Mouse (Mus musculus): Measurements from ENCODE around the gene Gm28374.
A peak's percentile ranks its signal among the peaks of the same experiment; 100 is the strongest.
"Not testable (repeated sequence)": the region's sequence is repeated elsewhere in the genome, so short reads cannot be mapped to it uniquely, and the experiment has no call there.

Gm28374 gene

DNA sequence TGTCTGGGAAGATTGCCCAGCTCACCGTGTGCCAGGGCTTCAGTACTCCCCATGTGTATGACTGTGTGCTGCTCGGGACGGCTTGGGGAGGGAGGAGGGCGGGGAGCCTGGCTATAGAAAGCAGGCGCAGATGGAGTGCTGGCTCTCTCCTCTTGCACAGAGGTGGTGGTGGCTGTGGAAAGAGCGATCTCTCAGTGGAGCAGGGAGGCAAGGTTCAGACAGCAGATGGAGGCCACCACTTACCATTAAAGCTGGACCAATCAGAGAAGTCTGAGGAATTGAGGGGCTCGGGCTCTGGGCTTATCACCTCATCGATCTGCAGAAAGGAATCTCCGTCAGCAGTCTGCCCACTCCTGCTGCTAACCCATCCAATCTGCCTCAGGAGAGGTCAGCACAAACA is at the start of gene Gm28374:
Gm28374 (minus strand) TSS at position 101 of the 400 bp plus-strand sequence.
- ATAC-seq (ENCODE audit: low TSS enrichment): no peak

DNA sequence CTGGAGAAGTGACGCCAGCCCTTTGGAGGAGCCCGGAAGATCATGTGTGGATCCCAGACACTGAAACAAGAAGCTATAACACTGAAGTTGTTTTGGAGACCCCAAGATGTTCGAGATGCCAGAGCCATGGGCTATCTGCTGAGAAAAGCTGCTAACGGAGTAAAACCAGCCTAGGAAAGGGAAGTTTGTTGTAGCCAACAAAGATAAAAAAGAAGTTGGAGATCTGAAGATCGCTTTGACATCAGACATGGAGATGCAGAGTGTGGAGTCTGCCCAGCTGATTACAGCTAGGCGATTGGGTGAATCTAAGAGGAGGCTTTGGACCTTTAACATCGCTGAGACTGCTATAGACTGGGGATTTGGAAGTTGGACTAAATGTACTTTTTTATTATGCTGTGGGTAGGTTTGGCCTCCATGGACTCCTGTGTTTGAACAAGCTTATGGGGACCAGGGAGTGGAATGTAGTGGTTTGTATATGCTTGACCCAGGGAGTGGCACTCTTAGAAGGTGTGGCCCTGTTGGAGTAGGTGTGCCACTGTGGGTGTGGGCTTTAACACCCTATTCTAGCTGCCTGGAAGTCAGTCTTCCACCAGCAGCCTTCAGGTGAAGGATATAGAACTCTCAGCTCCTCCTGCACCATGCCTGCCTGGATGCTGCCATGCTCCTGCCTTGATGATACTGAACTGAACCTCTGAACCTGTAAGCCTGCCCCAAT is 48.5 kb upstream of the Gm28374 start:
- ATAC-seq (ENCODE audit: low TSS enrichment): not testable (repeated sequence)

DNA sequence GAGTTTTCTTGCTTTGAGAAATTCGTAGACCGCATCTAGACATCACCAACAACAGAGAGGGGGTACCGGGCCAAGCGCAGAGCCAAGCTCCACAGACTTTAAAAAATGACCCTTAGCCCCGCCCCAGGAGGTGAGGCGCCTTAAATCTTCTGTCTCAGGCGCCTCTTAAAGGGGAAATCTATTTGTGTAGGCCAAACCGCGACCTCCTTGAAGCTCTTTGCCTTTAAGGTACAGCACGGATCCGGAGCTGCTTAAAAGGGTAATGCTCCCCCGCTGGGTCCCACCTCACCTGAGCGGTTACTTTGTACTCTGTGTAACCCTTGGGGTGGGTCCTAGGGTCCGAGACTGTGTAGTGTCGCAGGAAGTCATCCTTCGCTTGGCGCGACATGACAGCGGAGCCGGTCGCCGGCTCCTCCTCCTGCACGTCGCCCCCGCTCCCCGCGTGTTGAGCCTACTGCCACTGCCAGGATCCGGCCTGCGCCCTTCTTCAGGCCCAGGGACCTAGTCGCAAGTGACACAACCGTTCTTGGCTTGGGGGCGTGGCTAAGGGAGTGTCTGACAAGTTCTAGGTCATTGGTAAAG is 45.8 kb upstream of the Gm28374 start, which contains the start of gene Snx15:
Snx15 (minus strand) TSS at position 545 of the 582 bp plus-strand sequence.
- ATAC-seq (ENCODE audit: low TSS enrichment): peak; percentile 96

DNA sequence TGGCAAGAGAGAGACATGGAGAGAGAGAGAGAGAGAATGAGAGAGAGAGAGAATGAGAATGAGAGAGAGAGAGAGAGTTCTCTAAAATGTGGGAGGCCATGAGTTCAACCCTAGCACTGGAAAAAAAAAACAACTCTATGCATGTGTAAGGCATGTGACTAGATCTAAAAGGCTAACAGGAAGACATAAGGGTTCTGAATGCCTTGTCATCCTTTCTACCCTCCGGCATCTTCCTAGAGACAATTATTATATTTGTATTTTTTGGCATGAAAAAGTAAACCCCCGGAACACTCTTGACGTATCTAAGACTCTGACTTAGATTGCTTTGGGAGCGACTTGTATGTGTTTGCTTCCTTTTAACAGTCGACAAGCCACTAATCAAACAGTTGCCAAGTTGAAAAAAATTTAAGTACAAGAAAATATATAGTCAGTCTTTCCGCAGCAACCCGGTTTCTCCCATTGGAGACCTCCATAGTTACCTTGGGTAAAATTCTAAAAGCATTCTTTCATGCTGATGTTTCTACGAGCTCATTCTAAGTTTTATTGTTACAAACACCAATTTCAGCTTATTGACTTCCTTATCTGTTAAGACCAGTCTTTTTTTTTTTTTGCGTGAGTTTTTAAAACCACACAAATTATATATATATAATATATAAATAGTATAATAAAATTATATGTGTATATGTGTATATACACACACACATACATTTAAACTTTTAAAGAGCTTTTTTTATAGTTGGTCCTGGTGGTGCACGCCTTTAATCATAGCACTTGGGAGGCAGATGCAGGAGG is 44.9 kb upstream of the Gm28374 start:
- no peak for ATAC-seq (ENCODE audit: low TSS enrichment)

DNA sequence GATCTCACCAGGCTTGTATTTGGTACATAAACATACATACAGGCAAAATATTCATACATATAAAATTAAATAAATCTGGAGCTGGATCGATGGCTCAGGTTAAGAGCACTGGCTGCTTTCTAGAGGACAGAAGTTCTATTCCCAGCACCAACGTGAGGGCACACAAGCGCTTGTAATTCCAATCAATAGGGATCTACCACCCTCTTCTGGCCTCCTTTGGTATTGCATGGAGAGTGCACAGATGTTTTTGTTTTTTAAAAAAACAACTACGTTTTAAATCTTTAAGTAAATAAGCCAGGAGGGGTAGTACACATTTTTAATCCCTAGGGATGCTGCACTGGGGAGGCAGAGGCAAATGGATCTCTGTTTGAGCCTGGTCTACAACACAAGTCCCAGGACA is 44.2 kb upstream of the Gm28374 start:
- ATAC-seq (ENCODE audit: low TSS enrichment): no peak

DNA sequence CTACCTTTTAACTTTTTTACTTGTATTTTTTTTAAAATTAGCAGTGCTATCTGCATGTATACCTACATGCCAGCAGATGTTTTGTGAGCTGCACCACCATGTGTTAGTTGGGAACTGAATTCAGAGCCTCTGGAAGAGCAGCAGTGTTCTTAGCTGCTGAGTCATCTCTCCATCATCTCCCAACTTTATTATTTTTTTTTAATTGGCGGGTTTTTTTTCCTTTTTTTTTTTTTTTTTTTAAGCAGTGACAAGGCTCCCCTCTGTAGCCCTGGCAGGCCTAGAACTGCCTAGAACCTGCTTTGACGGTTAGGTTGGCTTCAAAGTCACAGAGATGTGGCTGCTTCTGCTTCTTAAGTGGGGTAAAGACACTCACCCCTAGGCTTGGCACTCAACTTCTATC is 42.8 kb upstream of the Gm28374 start:
- no peak for ATAC-seq (ENCODE audit: low TSS enrichment)

DNA sequence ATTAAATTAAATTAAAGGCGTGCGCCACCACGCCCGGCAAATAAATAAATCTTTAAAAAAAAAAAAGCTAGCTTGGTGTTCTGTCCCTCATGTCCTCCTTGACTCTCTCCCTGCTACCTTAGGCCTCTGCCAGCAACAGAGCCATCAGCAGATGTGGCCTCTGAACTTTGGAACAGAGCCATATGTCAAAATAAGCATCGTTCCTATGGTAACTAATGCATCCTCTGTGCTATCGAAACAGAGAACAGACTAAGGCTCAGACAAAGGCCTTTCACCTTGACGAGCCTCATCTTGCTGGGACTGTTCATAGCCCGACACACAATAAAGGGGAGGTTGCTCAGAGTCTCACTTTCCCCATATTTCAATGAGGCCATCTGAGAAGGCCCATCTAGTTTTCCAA is 41.3 kb upstream of the Gm28374 start:
- ATAC-seq (ENCODE audit: low TSS enrichment): no peak

DNA sequence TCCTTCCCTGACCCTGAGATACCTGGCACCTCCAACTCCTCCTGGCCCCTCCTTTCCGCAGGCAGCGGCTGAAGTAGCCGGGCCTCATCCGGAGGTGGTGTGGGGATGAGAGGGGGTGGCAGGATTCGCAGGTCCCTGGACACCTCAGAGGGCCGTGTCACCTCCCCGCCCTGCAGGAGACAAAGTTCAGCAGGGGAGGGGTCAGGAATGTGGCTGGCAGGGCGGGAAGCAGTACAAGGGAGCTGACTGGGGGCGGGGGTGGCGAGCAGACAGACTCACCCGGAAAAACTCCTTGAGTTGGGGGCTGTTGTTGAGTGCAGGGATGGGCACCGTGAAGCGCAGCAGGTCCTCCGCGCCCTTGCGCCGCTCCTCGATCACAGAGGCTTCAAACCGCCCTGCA is 39.7 kb upstream of the Gm28374 start:
- no peak for ATAC-seq (ENCODE audit: low TSS enrichment)

DNA sequence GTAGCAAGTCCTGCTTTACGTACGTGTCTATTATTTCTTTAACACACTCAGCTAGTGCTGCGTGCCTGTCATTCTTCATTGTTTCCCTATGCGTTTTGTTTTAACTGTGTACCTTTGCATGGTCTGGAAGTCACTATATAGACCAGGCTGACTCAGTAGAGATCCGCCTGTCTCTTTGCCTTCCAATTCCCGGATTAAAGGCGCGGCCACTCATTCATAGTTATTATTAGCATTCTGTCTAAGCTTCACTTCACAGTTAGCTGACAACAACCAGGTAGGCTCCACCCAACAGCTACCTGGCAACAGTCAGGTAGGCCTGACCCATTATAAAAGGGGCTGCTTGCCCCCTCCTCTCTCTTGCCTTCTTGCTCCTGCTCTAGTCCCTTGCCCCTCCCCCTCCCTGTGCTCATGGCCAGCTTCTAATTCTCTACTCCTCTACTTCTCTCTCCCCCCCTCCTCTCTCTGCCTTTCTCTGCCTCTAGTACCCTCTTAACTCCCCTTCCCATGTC is 36.7 kb upstream of the Gm28374 start:
- no peak for ATAC-seq (ENCODE audit: low TSS enrichment)

DNA sequence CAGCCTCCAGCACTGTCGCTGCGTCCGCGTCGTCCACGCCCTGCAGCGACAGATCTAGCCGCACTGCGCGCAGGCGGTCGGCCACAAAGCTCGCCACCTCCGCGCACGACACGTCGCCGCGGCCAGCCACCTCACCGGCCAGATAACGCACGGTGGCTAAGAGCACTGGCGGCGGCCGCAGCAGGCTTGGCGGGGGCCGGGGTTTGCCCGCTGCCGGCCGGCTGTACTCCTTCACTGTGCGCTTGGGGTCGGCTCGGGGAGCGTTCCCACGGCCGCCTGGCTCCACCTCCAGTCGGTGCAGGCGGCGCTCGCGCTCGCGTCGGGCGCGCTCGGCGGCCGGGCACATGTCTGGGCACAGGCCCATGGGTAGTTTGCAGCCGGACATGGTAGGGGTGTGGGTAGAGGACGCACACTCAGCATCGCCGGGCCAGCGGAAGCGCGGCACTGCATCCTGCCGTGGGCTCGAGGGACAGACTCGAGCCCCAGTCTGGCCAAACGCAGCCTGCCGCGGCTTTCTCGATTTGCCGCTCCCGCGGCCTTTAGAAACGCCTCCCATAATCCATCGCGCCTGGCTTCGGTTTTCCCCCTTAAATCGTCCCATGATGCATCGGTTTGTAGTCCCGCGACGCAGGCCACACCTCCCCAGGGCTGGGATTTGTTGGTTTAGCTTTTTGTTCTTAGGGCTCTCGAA is 36.1 kb upstream of the Gm28374 start, which contains the start of gene Sac3d1:
Sac3d1 (minus strand) TSS at position 665 of the 691 bp plus-strand sequence.
- peak; percentile 81 for ATAC-seq (ENCODE audit: low TSS enrichment)

DNA sequence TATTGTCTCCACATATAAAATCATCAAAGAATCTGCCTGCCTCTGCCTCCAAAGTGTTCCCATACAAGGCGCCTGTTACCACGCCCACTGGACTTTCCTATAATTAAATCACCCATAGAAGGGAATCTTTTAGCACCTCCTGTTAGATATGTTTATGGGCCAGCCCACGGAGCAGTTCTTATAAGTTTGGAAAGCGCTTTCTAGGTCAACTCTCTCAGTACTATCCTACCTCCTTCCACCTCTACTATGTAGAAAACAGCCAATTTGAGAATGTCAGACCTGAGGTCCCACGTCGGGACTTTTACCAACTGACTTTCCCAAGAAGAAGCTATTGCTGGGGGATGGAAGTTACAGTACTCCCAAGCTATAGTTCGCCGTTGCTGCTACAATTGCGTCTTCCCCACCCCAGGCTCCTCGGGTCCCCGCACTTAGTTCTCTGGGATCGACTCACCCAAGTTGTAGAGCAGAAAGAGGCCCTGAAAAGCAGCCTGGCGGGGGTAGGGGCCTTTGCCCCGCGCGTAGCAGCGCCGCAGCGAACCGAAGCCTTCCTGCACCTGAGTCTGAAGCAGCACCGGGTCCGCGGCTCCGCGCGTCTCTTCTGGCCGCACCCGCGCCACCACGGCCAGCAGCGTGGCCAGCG is 35.4 kb upstream of the Gm28374 start:
- peak; percentile 21; the same call in 1 of the 2 replicates for ATAC-seq (ENCODE audit: low TSS enrichment)

DNA sequence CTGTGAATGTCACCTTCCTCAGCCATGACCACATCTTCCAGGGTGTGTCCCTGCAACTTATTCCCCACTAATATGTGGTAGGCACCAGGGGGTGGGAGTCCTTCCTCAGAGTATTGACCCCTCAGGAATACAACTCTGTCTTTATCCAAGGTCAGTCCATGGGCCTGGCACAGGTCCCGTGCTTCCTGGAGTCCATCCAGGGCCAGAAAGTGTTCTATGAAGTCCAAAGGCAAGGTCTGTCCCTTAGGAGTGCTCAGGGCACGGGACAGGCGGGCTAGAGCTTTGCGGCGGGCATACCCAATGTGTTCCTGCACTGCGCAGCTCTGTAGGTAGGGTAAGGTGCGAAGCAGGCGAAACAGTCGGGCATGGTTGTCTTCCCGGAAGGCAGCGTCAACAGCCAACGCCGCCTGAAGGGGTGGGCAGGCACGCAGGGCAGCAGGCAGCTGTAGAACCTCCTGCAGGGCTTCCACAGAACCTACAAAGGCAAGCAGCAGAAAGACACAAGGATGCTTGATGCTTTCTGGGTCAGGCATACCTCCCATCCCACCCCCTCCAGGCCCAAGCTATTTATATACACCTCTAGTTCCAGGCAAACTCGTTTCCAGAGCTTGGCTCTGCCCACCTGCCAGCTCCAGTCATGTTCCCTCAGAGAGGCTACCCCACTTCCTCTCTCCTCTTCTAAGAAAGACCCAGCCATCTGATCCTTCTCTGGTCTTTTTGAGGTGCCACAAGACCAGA is 34.2 kb upstream of the Gm28374 start:
- peak; percentile 31; the same call in 1 of the 2 replicates for ATAC-seq (ENCODE audit: low TSS enrichment)

DNA sequence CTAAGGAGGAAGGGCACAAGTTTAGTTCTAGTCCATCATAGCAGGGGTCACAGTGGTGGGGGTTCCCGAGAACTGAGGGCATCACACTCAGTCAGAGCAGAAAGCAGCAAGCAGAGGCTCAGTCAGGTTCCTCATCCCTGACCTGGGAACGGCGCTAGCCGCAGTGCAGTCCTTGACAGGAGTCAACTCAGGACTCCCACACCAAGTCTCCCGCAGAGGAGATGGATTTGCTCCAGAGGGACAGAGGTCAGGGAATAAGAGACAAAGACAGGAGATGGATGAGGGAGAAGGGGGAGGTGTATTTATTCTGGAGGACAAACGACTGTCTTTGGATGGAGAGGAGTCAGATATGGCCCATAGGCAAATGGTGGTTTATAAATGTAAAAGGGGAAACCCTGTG is 31.1 kb upstream of the Gm28374 start:
- ATAC-seq (ENCODE audit: low TSS enrichment): no peak

DNA sequence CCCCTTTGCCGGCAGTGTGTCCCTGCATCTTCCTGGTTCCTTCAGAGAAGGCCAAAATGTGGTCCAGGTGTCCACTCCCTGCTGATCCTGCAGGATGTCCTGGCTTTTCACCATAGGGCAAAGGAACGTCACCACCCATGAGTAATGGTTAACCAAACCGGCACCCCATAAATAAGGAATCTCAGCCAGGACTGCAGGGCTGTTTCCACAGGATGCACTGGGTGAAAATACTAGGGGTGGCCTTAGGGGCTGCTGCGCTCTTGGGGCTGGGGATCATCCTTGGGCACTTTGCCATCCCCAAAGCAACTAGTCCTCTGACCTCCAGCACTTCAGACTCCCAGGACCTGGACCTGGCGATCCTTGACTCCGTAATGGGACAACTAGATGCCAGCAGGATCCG is 23.5 kb upstream of the Gm28374 start, which contains the start of gene Naaladl1:
Naaladl1 (plus strand) TSS at position 197 of the 400 bp plus-strand sequence.
- ATAC-seq (ENCODE audit: low TSS enrichment): no peak

DNA sequence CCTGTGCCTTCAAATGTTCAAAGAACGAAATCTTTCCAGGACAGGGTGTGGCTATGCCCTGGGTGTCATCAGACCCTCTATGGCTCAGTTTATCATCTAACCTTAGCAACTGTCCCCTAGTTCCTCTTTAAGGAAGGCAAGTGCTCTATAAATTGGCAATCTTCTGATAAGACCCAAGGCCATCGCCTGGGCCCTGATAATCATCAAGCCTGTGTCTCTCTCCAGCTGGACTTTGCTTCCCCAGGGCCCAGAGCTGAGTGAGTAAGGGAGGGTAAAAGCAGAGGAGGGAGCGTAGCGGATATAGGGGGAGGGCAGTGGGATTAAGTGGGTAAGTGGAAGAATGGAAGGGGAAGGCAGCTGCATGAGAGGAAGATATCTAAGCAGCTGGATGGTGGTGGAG is 22.4 kb upstream of the Gm28374 start:
- ATAC-seq (ENCODE audit: low TSS enrichment): no peak

DNA sequence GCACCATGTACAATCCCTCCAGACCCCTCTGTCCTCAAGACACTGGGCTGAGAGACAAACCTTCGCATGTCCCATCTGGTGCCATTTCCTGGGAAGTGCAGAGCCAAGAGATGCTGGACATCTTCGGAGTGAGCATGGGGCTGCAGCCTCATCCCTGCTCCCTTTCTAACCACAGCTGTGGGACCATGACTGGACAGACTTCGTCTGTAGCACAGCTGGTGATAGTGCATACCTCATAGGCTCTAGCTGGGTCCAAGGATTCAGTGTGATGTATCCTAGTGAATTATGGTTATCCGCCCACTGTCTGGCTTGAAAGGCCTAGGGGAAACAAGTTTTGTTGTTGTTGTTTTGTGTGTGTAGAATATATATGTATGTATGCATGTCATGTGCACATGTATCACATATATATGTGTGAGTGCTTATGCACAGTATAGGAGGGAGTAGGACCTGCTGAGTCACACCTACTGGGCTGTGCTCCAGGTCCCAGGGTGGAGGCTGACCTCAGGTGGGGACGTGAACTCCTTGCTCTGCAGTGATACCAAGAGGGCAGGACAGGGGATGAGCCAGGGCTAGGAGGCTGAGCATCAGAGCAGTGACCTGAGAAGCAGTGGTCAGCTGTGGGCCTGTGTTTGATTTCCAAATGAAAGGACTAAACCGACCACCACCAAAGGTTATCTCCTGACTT is 20.3 kb upstream of the Gm28374 start:
- ATAC-seq (ENCODE audit: low TSS enrichment): no peak

DNA sequence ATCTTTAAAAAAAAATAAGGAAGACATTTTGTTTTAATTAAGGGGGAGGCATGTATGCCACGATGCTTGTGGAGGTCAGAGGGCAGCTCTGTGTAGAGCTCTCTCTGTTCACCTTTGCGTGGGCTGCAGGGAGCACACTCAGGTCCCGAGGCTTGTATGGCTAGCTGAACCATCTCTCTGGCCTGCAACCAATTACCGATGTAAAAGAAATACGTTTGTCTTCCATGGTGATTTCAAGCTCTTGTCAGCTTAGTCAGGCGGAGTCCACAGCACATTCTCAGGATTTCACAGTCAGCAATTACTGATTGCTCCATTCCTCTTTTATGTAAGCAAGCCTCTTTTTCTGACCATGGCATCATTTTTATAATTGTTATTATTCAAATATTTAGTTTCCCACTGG is 19.1 kb upstream of the Gm28374 start:
- ATAC-seq (ENCODE audit: low TSS enrichment): no peak

DNA sequence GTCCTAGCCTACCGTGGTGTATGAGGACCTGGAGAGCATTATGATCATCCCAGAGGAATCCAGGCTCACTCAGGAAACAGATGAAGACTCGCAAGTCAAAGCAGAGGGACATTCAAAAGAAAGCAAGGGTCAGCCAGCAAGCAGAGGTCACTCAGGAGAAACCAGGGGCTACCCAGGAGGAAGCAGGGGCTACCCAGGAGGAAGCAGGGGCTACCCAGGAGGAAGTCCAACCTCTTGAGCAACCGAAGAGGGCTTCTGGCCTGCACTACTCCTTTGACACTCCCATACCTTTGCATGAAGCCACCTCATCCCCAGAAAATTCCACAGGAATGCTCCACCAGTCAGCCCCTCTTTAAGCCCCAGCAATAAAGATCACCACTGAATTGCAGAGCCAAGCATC is 15.8 kb upstream of the Gm28374 start:
- ATAC-seq (ENCODE audit: low TSS enrichment): no peak

DNA sequence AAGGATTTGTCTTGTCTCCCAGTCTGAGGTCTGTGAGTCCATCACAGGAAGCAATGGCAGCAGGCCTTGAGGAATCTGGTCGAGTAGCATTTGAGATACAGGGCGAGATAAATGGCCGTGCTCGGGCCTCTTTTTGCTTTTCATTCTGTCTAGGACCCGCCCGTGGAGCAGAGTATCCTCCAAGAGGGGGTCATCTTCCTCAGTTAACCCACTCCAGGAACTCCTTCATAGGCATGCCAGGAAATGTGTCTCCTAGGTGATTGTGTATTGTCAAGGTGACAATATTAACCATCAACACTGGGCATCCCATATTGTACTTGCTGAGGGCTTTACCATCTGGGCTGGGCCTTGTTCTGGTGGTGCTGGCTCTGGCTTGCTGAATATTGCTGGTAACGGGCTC is 12.1 kb upstream of the Gm28374 start, which contains the start of gene AC131692.1:
AC131692.1 (plus strand) TSS at position 301 of the 400 bp plus-strand sequence.
- no peak for ATAC-seq (ENCODE audit: low TSS enrichment)

DNA sequence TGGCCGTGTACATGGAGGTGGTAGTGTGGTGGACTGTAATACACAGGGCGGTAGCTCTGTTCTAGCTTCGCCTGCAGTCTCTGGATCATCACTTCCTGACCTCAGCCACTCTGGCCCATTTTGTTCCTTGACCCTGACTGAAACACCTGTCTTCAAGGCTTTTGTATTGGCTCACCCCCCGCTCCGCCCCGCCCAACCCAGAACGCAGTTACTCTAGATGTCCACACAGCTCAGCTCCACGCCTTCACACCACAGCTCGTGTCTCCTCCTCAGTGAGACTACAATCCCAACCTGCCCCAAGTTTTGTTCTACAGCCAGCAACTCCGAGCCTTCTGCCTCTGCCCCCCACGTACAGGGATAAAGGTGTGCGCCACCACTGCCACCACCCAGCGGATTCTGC is 6.8 kb upstream of the Gm28374 start:
- no peak for ATAC-seq (ENCODE audit: low TSS enrichment)

All from frontal cortex, adult (tissue).